Mouse (Mus musculus): ENCODE measurements around the gene Chrna3. TPM values are rescaled to one million over a fixed set of nuclear protein-coding genes. Genes with fewer than 3 reads are reported as not detected.
A peak's percentile ranks its signal among the peaks of the same experiment; 100 is the strongest.

Chrna3 gene
- total RNA-seq (2012; rRNA removed) = 0.04 TPM in 1 of 2 replicates, not detected in the other

GRCm38 (mm10) chr9:55026275-55026663 is at the start of gene Chrna3:
Gene Chrna3, minus strand, starts transcription at chr9:55026562.
- no peak within 1 kb of the TSS for H3K9ac ChIP-seq (ENCODE audit: insufficient read depth, low read depth, low read length, poor library complexity, severe bottlenecking)
- no peak within 1 kb of the TSS for H3K27ac ChIP-seq (ENCODE audit: insufficient read depth, low read depth, low read length, poor library complexity, severe bottlenecking)
- H3K36me3 ChIP-seq (ENCODE audit: control insufficient read depth, insufficient read depth, low read length, poor library complexity, severe bottlenecking) = no peaks in the 10 kb centered on the region
- H3K4me3 ChIP-seq (ENCODE audit: insufficient read depth in 1 of 2, low read depth in 1 of 2, low read length in 2 of 2, poor library complexity in 1 of 2, severe bottlenecking in 1 of 2) = peak within 1 kb of the TSS; percentile 53 to 57
- no peak for TF ChIP-seq MAFK (IDR thresholded peaks at IDR 0.05; ENCODE audit: insufficient read depth, low read depth, low read length)
- no peak for TF ChIP-seq CHD2 (IDR thresholded peaks at IDR 0.05; ENCODE audit: low read depth, low read length)
- TF ChIP-seq ZC3H11A (IDR thresholded peaks at IDR 0.05; ENCODE audit: borderline replicate concordance, low read depth, low read length) = no peak
- TF ChIP-seq ZNF384 (IDR thresholded peaks at IDR 0.05; ENCODE audit: low read depth, low read length) = no peak
- no peak for TF ChIP-seq HCFC1 (IDR thresholded peaks at IDR 0.05; ENCODE audit: borderline replicate concordance, insufficient read depth, low read length)
- peaks cover 0 to 2% of the 10 kb centered on the region in 2 experiments; a peak in 1 of 4 replicates for H3K4me1 ChIP-seq (ENCODE audit: control insufficient read depth in 2 of 2, insufficient read depth in 2 of 2, low read length in 2 of 2, poor library complexity in 1 of 2)
- no peaks in the 10 kb centered on the region for H3K9me3 ChIP-seq (ENCODE audit: control insufficient read depth, insufficient read depth, low read depth, low read length)
- DNase-seq (ENCODE audit: low read depth, low spot score) = no peak
- in situ Hi-C loops (cut with MboI; ENCODE audit: low sequenced_read_pairs in 2 of 2, unreplicated experiment in 2 of 2) = no loop called here

DNA sequence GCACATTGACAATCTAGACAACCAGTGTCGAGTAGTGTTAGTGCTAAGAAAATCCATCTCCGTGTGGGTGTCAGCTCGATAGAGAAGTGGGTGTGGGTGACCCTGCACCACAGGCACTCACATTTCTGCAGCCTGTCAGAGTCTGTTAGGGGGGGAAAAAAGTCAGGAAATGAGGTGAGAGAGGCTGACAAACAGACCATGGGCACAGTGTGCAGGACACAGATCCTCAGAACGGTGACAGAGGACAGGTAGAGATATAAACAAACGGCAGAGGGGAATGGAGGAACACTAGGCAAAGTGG is 41.6 kb upstream of the Chrna3 start:
- DNase-seq (ENCODE audit: low read depth, low spot score) = no peak
- H3K27ac ChIP-seq (ENCODE audit: insufficient read depth, low read depth, low read length, poor library complexity, severe bottlenecking) = no peak overlapping the region
- no peak overlapping the region for H3K9ac ChIP-seq (ENCODE audit: insufficient read depth, low read depth, low read length, poor library complexity, severe bottlenecking)
- no peaks in the 10 kb centered on the region for H3K4me1 ChIP-seq (ENCODE audit: control insufficient read depth in 2 of 2, insufficient read depth in 2 of 2, low read length in 2 of 2, poor library complexity in 1 of 2)
- TF ChIP-seq ZC3H11A (IDR thresholded peaks at IDR 0.05; ENCODE audit: borderline replicate concordance, low read depth, low read length) = no peak
- TF ChIP-seq HCFC1 (IDR thresholded peaks at IDR 0.05; ENCODE audit: borderline replicate concordance, insufficient read depth, low read length) = no peak
- no peak for TF ChIP-seq ZNF384 (IDR thresholded peaks at IDR 0.05; ENCODE audit: low read depth, low read length)
- TF ChIP-seq MAFK (IDR thresholded peaks at IDR 0.05; ENCODE audit: insufficient read depth, low read depth, low read length) = no peak
- no peak for TF ChIP-seq CHD2 (IDR thresholded peaks at IDR 0.05; ENCODE audit: low read depth, low read length)
- no peaks in the 10 kb centered on the region for H3K36me3 ChIP-seq (ENCODE audit: control insufficient read depth, insufficient read depth, low read length, poor library complexity, severe bottlenecking)
- no peaks in the 10 kb centered on the region for H3K9me3 ChIP-seq (ENCODE audit: control insufficient read depth, insufficient read depth, low read depth, low read length)
- in situ Hi-C loops (cut with MboI; ENCODE audit: low sequenced_read_pairs in 2 of 2, unreplicated experiment in 2 of 2) = no loop called here
- no peak overlapping the region for H3K4me3 ChIP-seq (ENCODE audit: insufficient read depth in 1 of 2, low read depth in 1 of 2, low read length in 2 of 2, poor library complexity in 1 of 2, severe bottlenecking in 1 of 2)

DNA sequence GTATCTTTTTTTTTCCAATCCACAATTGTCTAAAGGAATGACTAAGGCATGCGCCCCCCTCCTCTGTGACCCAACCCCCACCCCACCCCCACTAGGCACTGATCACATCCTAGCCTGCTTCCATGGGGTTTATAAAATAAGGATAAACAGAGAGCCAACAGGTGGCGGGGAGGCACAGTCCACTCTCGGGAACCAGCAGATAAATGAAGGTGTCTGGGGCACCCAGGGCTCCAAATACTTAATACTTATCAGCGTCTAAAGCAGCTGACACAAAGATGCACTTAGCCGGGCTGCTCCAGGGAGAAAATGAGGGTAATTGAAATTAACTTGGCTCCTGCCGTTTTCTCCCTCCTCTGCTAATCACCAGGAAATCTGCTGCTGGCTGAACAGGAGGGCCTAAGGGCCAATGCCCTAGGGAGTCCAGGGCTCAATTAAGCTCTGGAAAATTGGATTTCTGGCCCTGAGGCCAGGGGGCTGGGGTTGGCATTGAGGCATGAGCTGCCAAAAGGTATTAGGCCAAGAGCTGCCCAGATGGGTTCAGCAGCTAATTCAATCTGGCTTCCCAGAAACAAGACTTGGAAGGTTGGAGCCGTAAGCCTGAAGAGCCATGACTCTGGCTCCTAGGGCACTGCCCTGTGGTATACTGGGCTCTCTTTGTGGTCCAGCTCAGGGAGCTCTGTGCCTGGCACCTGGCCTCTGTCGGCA is 41.0 kb upstream of the Chrna3 start:
- DNase-seq (ENCODE audit: low read depth, low spot score) = no peak
- in situ Hi-C loops (cut with MboI; ENCODE audit: low sequenced_read_pairs in 2 of 2, unreplicated experiment in 2 of 2) = no loop called here

GRCm38 (mm10) chr9:55065241-55065640 is 38.9 kb upstream of the Chrna3 start:
- H3K9ac ChIP-seq (ENCODE audit: insufficient read depth, low read depth, low read length, poor library complexity, severe bottlenecking) = no peak overlapping the region
- H3K9me3 ChIP-seq (ENCODE audit: control insufficient read depth, insufficient read depth, low read depth, low read length) = no peaks in the 10 kb centered on the region
- TF ChIP-seq ZC3H11A (IDR thresholded peaks at IDR 0.05; ENCODE audit: borderline replicate concordance, low read depth, low read length) (no peak), HCFC1 (IDR thresholded peaks at IDR 0.05; ENCODE audit: borderline replicate concordance, insufficient read depth, low read length) (no peak), MAFK (IDR thresholded peaks at IDR 0.05; ENCODE audit: insufficient read depth, low read depth, low read length) (no peak), CHD2 (IDR thresholded peaks at IDR 0.05; ENCODE audit: low read depth, low read length) (no peak), ZNF384 (IDR thresholded peaks at IDR 0.05; ENCODE audit: low read depth, low read length) (no peak)
- in situ Hi-C loops (cut with MboI; ENCODE audit: low sequenced_read_pairs in 2 of 2, unreplicated experiment in 2 of 2) = no loop called here
- no peak for DNase-seq (ENCODE audit: low read depth, low spot score)
- H3K4me1 ChIP-seq (ENCODE audit: control insufficient read depth in 2 of 2, insufficient read depth in 2 of 2, low read length in 2 of 2, poor library complexity in 1 of 2) = no peaks in the 10 kb centered on the region
- no peaks in the 10 kb centered on the region for H3K36me3 ChIP-seq (ENCODE audit: control insufficient read depth, insufficient read depth, low read length, poor library complexity, severe bottlenecking)
- H3K27ac ChIP-seq (ENCODE audit: insufficient read depth, low read depth, low read length, poor library complexity, severe bottlenecking) = no peak overlapping the region
- H3K4me3 ChIP-seq (ENCODE audit: insufficient read depth in 1 of 2, low read depth in 1 of 2, low read length in 2 of 2, poor library complexity in 1 of 2, severe bottlenecking in 1 of 2) = no peak overlapping the region

More for the DNA sequence above, 41.0 kb upstream of the Chrna3 start:
- TF ChIP-seq MAFK (IDR thresholded peaks at IDR 0.05; ENCODE audit: insufficient read depth, low read depth, low read length) (no peak), HCFC1 (IDR thresholded peaks at IDR 0.05; ENCODE audit: borderline replicate concordance, insufficient read depth, low read length) (no peak), ZC3H11A (IDR thresholded peaks at IDR 0.05; ENCODE audit: borderline replicate concordance, low read depth, low read length) (no peak), CHD2 (IDR thresholded peaks at IDR 0.05; ENCODE audit: low read depth, low read length) (no peak), ZNF384 (IDR thresholded peaks at IDR 0.05; ENCODE audit: low read depth, low read length) (no peak)
- Histone ChIP-seq H3K36me3 (ENCODE audit: control insufficient read depth, insufficient read depth, low read length, poor library complexity, severe bottlenecking) (no peaks in the 10 kb centered on the region), H3K4me1 (ENCODE audit: control insufficient read depth in 2 of 2, insufficient read depth in 2 of 2, low read length in 2 of 2, poor library complexity in 1 of 2) (no peaks in the 10 kb centered on the region), H3K4me3 (ENCODE audit: insufficient read depth in 1 of 2, low read depth in 1 of 2, low read length in 2 of 2, poor library complexity in 1 of 2, severe bottlenecking in 1 of 2) (no peak overlapping the region), H3K9me3 (ENCODE audit: control insufficient read depth, insufficient read depth, low read depth, low read length) (no peaks in the 10 kb centered on the region), H3K27ac (ENCODE audit: insufficient read depth, low read depth, low read length, poor library complexity, severe bottlenecking) (no peak overlapping the region), H3K9ac (ENCODE audit: insufficient read depth, low read depth, low read length, poor library complexity, severe bottlenecking) (no peak overlapping the region)

Data from ES-E14 (cell line).